Mouse (Mus musculus): ENCODE measurements around the gene Sept8. TPM values are rescaled to one million over a fixed set of nuclear protein-coding genes. Genes with fewer than 3 reads are reported as not detected.

Sept8 gene
- 22.5 and 24.4 TPM in 2 replicates for polyA plus RNA-seq (2014; fragmentation: Nextera tagmentation; extraction: Ambion mirVana)

- Histone ChIP-seq H3K4me2 (ENCODE audit: low read depth, low read length, severe bottlenecking) (peak within 1 kb of the TSS; percentile 87), H3K4me1 (replicated peaks; ENCODE audit: control insufficient read depth, insufficient read depth, low read length) (0 out of 2 replicates have a peak, but pooled peaks cover 10% of the 10 kb centered on the region), H3K27me3 (ENCODE audit: control insufficient read depth, insufficient read depth, low read length) (no peaks in the 10 kb centered on the region), H3K36me3 (ENCODE audit: control insufficient read depth, insufficient read depth, low read length) (no peaks in the 10 kb centered on the region), H3K9ac (ENCODE audit: low read length) (peak within 1 kb of the TSS; percentile 82), H3K9me3 (ENCODE audit: control insufficient read depth, low read length) (no peaks in the 10 kb centered on the region), H3K27ac (ENCODE audit: low read depth, low read length) (0 out of 2 replicates have a peak within 1 kb of the TSS, but pooled peaks have one; percentile 64), H3K4me3 (ENCODE audit: low read depth, low read length) (peak within 1 kb of the TSS; percentile 82)
- ATAC-seq (replicated peaks; ENCODE audit: low FRiP score) (peak; percentile 88), DNase-seq (ENCODE audit: low spot score) (peak; percentile 83)
- 4% methylated on average over 74 of the region's 79 CpGs for WGBS
Measured at GRCm38 (mm10) chr11:53519207-53520121, at the start of gene Sept8. Gene Sept8, plus strand, starts transcription at chr11:53519257.

DNA sequence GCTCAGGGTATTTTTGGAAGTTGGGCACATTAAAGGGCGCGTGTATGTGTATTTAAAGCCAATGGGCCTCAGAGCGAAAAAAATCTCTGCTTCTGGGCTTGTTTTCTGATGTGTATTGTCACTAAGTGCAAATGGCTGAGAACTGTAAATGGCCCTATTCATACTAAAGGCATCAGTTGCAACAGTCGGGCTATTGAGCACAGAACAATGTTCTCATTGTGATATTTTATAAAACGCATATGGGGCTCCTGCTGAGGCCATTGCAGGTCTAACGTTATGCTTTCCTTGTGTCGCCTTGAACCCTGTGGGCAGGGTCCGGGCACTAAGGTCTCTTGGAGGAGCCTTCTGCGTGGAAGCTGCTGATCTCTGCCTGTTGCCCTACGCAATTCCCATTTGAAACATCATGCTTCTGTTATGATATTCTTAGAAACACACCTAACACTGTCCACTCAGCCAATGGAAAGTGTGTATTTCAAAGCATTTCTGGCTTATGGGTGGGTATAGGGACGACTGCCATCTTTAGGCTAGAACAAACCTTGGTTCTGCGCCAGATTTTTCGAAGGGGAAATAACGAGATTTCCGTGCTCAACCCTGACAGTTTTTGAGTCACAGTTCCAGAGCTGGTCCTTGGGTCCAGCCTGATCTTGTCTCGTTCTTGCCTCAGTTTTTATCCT, 49.6 kb upstream of the Sept8 start:
- Histone ChIP-seq H3K4me3 (ENCODE audit: low read depth, low read length) (no peak overlapping the region), H3K9ac (ENCODE audit: low read length) (no peak overlapping the region), H3K4me2 (ENCODE audit: low read depth, low read length, severe bottlenecking) (peak overlapping the region; percentile 50; the same call in 1 of the 2 replicates), H3K9me3 (ENCODE audit: control insufficient read depth, low read length) (peaks cover 3% of the 10 kb centered on the region; the same call in 1 of the 2 replicates), H3K27me3 (ENCODE audit: control insufficient read depth, insufficient read depth, low read length) (peaks cover 23% of the 10 kb centered on the region), H3K36me3 (ENCODE audit: control insufficient read depth, insufficient read depth, low read length) (no peaks in the 10 kb centered on the region), H3K27ac (ENCODE audit: low read depth, low read length) (no peak overlapping the region), H3K4me1 (replicated peaks; ENCODE audit: control insufficient read depth, insufficient read depth, low read length) (peaks cover 6% of the 10 kb centered on the region)
- ATAC-seq (replicated peaks; ENCODE audit: low FRiP score), result no peak
- DNase-seq (ENCODE audit: low spot score), result no peak
- 32% methylated on average over 16 of the region's 16 CpGs for WGBS

GRCm38 (mm10) chr11:53469968-53470695, 48.9 kb upstream of the Sept8 start, which contains the start of gene Gm9837:
Gene Gm9837, minus strand, starts transcription at chr11:53470479.
- Histone ChIP-seq H3K27ac (ENCODE audit: low read depth, low read length) (no peak within 1 kb of the TSS), H3K4me1 (replicated peaks; ENCODE audit: control insufficient read depth, insufficient read depth, low read length) (peaks cover 6% of the 10 kb centered on the region), H3K36me3 (ENCODE audit: control insufficient read depth, insufficient read depth, low read length) (no peaks in the 10 kb centered on the region), H3K9me3 (ENCODE audit: control insufficient read depth, low read length) (no peaks in the 10 kb centered on the region), H3K27me3 (ENCODE audit: control insufficient read depth, insufficient read depth, low read length) (peaks cover 16% of the 10 kb centered on the region), H3K9ac (ENCODE audit: low read length) (peak within 1 kb of the TSS; percentile 4; the same call in 1 of the 2 replicates), H3K4me2 (ENCODE audit: low read depth, low read length, severe bottlenecking) (peak within 1 kb of the TSS; percentile 50), H3K4me3 (ENCODE audit: low read depth, low read length) (peak within 1 kb of the TSS; percentile 20; the same call in 1 of the 2 replicates)
- DNase-seq (ENCODE audit: low spot score), result peak; percentile 95
- peak; percentile 80 for ATAC-seq (replicated peaks; ENCODE audit: low FRiP score)
- WGBS, result 3% methylated on average over 29 of the region's 29 CpGs

GRCm38 (mm10) chr11:53472709-53473108, 46.3 kb upstream of the Sept8 start:
- no peak overlapping the region for H3K4me2 ChIP-seq (ENCODE audit: low read depth, low read length, severe bottlenecking)
- peaks cover 5% of the 10 kb centered on the region for H3K27me3 ChIP-seq (ENCODE audit: control insufficient read depth, insufficient read depth, low read length)
- WGBS, result 77% methylated on average over 3 of the region's 3 CpGs
- H3K4me1 ChIP-seq (replicated peaks; ENCODE audit: control insufficient read depth, insufficient read depth, low read length), result peaks cover 6% of the 10 kb centered on the region
- H3K4me3 ChIP-seq (ENCODE audit: low read depth, low read length), result no peak overlapping the region
- no peaks in the 10 kb centered on the region for H3K36me3 ChIP-seq (ENCODE audit: control insufficient read depth, insufficient read depth, low read length)
- DNase-seq (ENCODE audit: low spot score), result no peak
- H3K9ac ChIP-seq (ENCODE audit: low read length), result no peak overlapping the region
- H3K9me3 ChIP-seq (ENCODE audit: control insufficient read depth, low read length), result no peaks in the 10 kb centered on the region
- ATAC-seq (replicated peaks; ENCODE audit: low FRiP score), result no peak
- no peak overlapping the region for H3K27ac ChIP-seq (ENCODE audit: low read depth, low read length)

GRCm38 (mm10) chr11:53475620-53476019, 43.4 kb upstream of the Sept8 start:
- no peak for ATAC-seq (replicated peaks; ENCODE audit: low FRiP score)
- no peak overlapping the region for H3K4me3 ChIP-seq (ENCODE audit: low read depth, low read length)

GRCm38 (mm10) chr11:53477833-53478232, 41.2 kb upstream of the Sept8 start:
- H3K4me1 ChIP-seq (replicated peaks; ENCODE audit: control insufficient read depth, insufficient read depth, low read length), result peaks cover 17% of the 10 kb centered on the region
- no peaks in the 10 kb centered on the region for H3K36me3 ChIP-seq (ENCODE audit: control insufficient read depth, insufficient read depth, low read length)
- DNase-seq (ENCODE audit: low spot score), result no peak
- no peak overlapping the region for H3K9ac ChIP-seq (ENCODE audit: low read length)
- H3K27me3 ChIP-seq (ENCODE audit: control insufficient read depth, insufficient read depth, low read length), result peaks cover 40% of the 10 kb centered on the region
- H3K27ac ChIP-seq (ENCODE audit: low read depth, low read length), result no peak overlapping the region
- H3K4me3 ChIP-seq (ENCODE audit: low read depth, low read length), result no peak overlapping the region
- WGBS, result 47% methylated on average over 7 of the region's 7 CpGs
- peaks cover 5% of the 10 kb centered on the region; the same call in 1 of the 2 replicates for H3K9me3 ChIP-seq (ENCODE audit: control insufficient read depth, low read length)
- H3K4me2 ChIP-seq (ENCODE audit: low read depth, low read length, severe bottlenecking), result no peak overlapping the region
- ATAC-seq (replicated peaks; ENCODE audit: low FRiP score), result no peak

More at GRCm38 (mm10) chr11:53475620-53476019, 43.4 kb upstream of the Sept8 start:
- 0 out of 2 replicates have a peak overlapping the region, but pooled peaks have one; percentile 5 for H3K27ac ChIP-seq (ENCODE audit: low read depth, low read length)
- H3K4me2 ChIP-seq (ENCODE audit: low read depth, low read length, severe bottlenecking), result no peak overlapping the region; the same call in 1 of the 2 replicates
- DNase-seq (ENCODE audit: low spot score), result no peak
- peaks cover 32% of the 10 kb centered on the region for H3K27me3 ChIP-seq (ENCODE audit: control insufficient read depth, insufficient read depth, low read length)
- no peak overlapping the region for H3K9ac ChIP-seq (ENCODE audit: low read length)
- H3K9me3 ChIP-seq (ENCODE audit: control insufficient read depth, low read length), result peaks cover 5% of the 10 kb centered on the region; the same call in 1 of the 2 replicates
- no peaks in the 10 kb centered on the region for H3K36me3 ChIP-seq (ENCODE audit: control insufficient read depth, insufficient read depth, low read length)
- peaks cover 17% of the 10 kb centered on the region for H3K4me1 ChIP-seq (replicated peaks; ENCODE audit: control insufficient read depth, insufficient read depth, low read length)
- 22% methylated on average over 8 of the region's 8 CpGs for WGBS

GRCm38 (mm10) chr11:53478383-53479170, 40.5 kb upstream of the Sept8 start:
- 6% methylated on average over 79 of the region's 79 CpGs for WGBS
- H3K27me3 ChIP-seq (ENCODE audit: control insufficient read depth, insufficient read depth, low read length), result peaks cover 40% of the 10 kb centered on the region
- H3K9me3 ChIP-seq (ENCODE audit: control insufficient read depth, low read length), result peaks cover 5% of the 10 kb centered on the region; the same call in 1 of the 2 replicates
- no peak overlapping the region for H3K27ac ChIP-seq (ENCODE audit: low read depth, low read length)
- ATAC-seq (replicated peaks; ENCODE audit: low FRiP score), result no peak
- peaks cover 17% of the 10 kb centered on the region for H3K4me1 ChIP-seq (replicated peaks; ENCODE audit: control insufficient read depth, insufficient read depth, low read length)
- peak overlapping the region; percentile 64 for H3K4me2 ChIP-seq (ENCODE audit: low read depth, low read length, severe bottlenecking)
- H3K9ac ChIP-seq (ENCODE audit: low read length), result 0 out of 2 replicates have a peak overlapping the region, but pooled peaks have one; percentile 16
- H3K4me3 ChIP-seq (ENCODE audit: low read depth, low read length), result peak overlapping the region; percentile 42
- peak; percentile 64 for DNase-seq (ENCODE audit: low spot score)
- no peaks in the 10 kb centered on the region for H3K36me3 ChIP-seq (ENCODE audit: control insufficient read depth, insufficient read depth, low read length)
